Mouse (Mus musculus) embryonic facial prominence, embryonic 15.5 days (tissue): ENCODE results near the gene Trrap. TPM values are rescaled to one million over a fixed set of nuclear protein-coding genes. Genes with fewer than 3 reads are reported as not detected.

Source experiments
- ATAC-seq: fragments of 200-750 bp; cut with Nextera tagmentation; 2 replicates; pipeline ENCODE4 v1.8.0; 2017; ENCODE audit warnings: low read depth, moderate TSS enrichment; ENCODE audit not compliant: insufficient number of reproducible peaks, low FRiP score, low TSS enrichment
- H3K27ac ChIP-seq: fragments of 300-500 bp; sonication (generic); replicated peaks from 2 replicates; pipeline ENCODE4 v1.5.1; 2015; ENCODE audit warnings: mild to moderate bottlenecking, inconsistent platforms
- H3K27me3 ChIP-seq: fragments of 300-500 bp; sonication (generic); 2 replicates; pipeline ENCODE4 v1.6.1; 2015; ENCODE audit warnings: inconsistent platforms
- H3K36me3 ChIP-seq: fragments of 300-500 bp; sonication (generic); 2 replicates; pipeline ENCODE4 v1.6.1; 2015; ENCODE audit warnings: mild to moderate bottlenecking, inconsistent platforms
- H3K4me1 ChIP-seq: fragments of 300-500 bp; sonication (generic); 2 replicates; pipeline ENCODE4 v1.6.1; 2015; ENCODE audit warnings: inconsistent platforms
- H3K4me2 ChIP-seq: fragments of 300-500 bp; sonication (generic); replicated peaks from 2 replicates; pipeline ENCODE4 v1.6.1; 2015; ENCODE audit warnings: mild to moderate bottlenecking, inconsistent platforms
- H3K4me3 ChIP-seq: fragments of 300-500 bp; sonication (generic); replicated peaks from 2 replicates; pipeline ENCODE4 v1.5.1; 2015; ENCODE audit warnings: mild to moderate bottlenecking, inconsistent platforms
- H3K9ac ChIP-seq: fragments of 300-500 bp; sonication (generic); 2 replicates; pipeline ENCODE4 v1.6.1; 2015; ENCODE audit warnings: inconsistent platforms
- H3K9me3 ChIP-seq: fragments of 300-500 bp; sonication (generic); replicated peaks from 2 replicates; pipeline ENCODE4 v1.6.1; 2016; ENCODE audit warnings: inconsistent platforms
- WGBS: fragments of 180-500 bp; shearing (Covaris S2); methylation state at CpG from one replicate; pipeline ENCODE4 v1.1.7; 2015; 5-methylcytosine and 5-hydroxymethylcytosine counted together
- polyA plus RNA-seq: library from polyadenylated mRNA; unstranded; fragments of >200 nt; fragmentation: Nextera tagmentation; extraction: Ambion mirVana; gene quantifications from 2 replicates; pipeline ENCODE4 v1.2.1, GENCODE M21; 2015

Trrap gene
- polyA plus RNA-seq, 1 experiment from 2014 or later = 68.6 TPM

DNA sequence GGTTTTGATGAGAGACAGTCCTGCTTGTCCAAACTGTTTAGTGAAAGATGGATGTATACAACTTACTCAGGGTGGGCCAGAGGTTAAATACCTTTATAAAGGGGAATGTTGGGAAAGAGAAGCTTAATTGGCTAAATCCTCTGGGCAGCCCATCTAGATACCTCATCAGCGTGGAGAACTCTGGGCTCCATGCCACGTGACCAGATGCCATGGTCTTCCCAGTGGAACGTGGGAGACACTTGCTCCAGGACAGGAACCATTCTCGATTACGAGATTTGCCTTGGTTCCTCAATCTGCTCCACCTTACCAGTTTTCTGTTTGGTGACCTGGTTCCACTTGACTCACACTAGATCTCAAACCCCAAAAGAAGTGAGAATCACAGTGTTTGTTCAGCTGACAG is 81.2 kb downstream of the Trrap start:
- peaks cover 100% of the 10 kb centered on the region for H3K36me3 ChIP-seq
- H3K27me3 ChIP-seq = no peaks in the 10 kb centered on the region
- H3K27ac ChIP-seq = no peak overlapping the region
- H3K4me2 ChIP-seq = no peak overlapping the region
- no peak overlapping the region for H3K9ac ChIP-seq
- WGBS = 73% methylated on average over 5 of the region's 5 CpGs
- no peaks in the 10 kb centered on the region for H3K4me1 ChIP-seq
- no peak overlapping the region for H3K4me3 ChIP-seq
- ATAC-seq = no peak
- H3K9me3 ChIP-seq = no peaks in the 10 kb centered on the region

DNA sequence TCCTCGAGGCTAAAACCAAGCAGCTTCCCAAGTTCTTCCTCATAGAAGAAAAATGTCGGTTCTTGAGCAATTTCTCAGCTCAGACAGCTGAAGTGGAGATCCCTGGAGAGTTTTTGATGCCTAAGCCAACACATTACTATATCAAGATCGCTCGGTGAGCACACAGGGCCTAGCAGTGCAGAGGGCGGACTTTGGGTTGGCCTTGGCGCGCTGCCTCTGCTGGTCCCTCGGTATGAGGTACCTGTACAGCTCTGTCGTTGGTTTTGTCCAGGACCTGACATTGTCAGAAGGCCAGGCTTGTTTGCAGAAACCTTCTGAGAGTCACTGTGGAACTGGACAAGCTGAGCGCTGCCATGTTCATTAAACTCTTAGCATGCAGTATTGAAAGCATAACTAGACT is 82.4 kb downstream of the Trrap start:
- Histone ChIP-seq H3K27me3 (no peaks in the 10 kb centered on the region), H3K4me1 (no peaks in the 10 kb centered on the region), H3K4me2 (no peak overlapping the region), H3K27ac (no peak overlapping the region), H3K36me3 (peaks cover 100% of the 10 kb centered on the region), H3K4me3 (no peak overlapping the region), H3K9ac (no peak overlapping the region), H3K9me3 (no peaks in the 10 kb centered on the region)
- 91% methylated on average over 10 of the region's 10 CpGs for WGBS
- ATAC-seq = no peak

DNA sequence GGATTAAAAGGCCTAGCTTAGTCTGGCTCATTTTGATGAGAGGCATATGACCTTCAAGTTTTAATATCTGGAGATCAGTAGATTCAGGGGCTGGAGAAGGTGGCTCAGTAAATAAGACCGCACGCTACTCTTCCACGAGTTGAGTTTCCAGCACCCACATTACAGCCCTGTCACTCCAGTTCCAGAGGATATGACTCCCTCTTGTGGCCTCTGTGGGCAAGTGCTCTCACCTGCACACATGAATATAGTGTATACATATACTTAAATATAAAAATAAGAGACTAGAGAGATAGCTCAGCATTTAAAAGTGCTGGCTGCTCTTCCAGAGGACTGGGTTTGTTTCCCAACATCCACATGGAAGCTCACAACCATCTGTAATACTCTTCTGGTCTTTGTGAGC is 84.3 kb downstream of the Trrap start:
- WGBS = 91% methylated on average over 3 of the region's 3 CpGs
- no peaks in the 10 kb centered on the region for H3K4me1 ChIP-seq
- H3K4me3 ChIP-seq = no peak overlapping the region
- no peak overlapping the region for H3K4me2 ChIP-seq
- H3K27me3 ChIP-seq = no peaks in the 10 kb centered on the region
- H3K9me3 ChIP-seq = no peaks in the 10 kb centered on the region
- H3K9ac ChIP-seq = no peak overlapping the region
- H3K36me3 ChIP-seq = peaks cover 97% of the 10 kb centered on the region
- no peak for ATAC-seq
- no peak overlapping the region for H3K27ac ChIP-seq

DNA sequence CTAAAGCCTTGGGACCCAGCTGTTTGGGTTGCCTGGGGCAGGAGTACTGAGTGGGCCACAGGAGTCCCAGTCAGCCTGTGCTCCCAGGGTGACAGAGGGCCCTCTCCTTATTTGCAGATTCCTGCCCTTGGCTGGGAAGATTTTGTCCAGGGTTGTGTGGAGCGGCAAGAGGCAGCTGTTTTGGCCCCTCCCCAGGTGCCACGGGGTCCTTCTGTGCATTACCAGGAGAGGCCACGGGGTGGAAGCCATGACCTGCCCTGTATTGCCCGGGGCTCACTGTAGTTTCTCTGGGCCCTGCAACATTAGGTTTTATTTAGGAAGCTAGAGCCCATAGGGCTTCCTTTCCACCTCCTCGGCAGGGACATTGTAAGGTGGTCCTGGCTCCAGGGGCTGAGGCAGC is 86.4 kb downstream of the Trrap start:
- WGBS = 83% methylated on average over 5 of the region's 5 CpGs
- H3K4me1 ChIP-seq = no peaks in the 10 kb centered on the region

DNA sequence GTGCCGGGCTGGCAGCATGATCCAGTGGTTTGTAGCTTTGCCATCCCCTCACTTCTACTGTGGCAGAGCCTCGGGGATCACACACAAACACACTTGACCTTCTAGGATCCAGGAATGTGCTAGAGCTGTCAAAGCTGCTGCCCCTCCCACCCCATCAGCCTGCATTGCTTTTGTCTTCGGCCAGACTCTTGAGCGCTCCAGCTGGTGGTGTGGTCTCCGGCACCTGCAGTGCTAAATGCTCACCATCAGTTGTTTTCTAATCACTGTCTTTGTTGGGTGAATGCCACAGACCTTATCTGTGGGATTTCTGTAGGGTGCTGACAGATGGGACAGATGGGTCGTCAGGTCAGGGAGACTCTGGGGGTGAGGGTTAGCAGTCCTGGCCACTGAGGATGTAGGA is 88.4 kb downstream of the Trrap start:
- no peak for ATAC-seq

More for the DNA sequence above, 86.4 kb downstream of the Trrap start:
- 0 out of 2 replicates have a peak, but pooled peaks have one; percentile 7 for ATAC-seq
- Histone ChIP-seq H3K9me3 (no peaks in the 10 kb centered on the region), H3K36me3 (peaks cover 95% of the 10 kb centered on the region), H3K27ac (no peak overlapping the region), H3K27me3 (no peaks in the 10 kb centered on the region), H3K4me3 (no peak overlapping the region), H3K4me2 (no peak overlapping the region), H3K9ac (no peak overlapping the region)

DNA sequence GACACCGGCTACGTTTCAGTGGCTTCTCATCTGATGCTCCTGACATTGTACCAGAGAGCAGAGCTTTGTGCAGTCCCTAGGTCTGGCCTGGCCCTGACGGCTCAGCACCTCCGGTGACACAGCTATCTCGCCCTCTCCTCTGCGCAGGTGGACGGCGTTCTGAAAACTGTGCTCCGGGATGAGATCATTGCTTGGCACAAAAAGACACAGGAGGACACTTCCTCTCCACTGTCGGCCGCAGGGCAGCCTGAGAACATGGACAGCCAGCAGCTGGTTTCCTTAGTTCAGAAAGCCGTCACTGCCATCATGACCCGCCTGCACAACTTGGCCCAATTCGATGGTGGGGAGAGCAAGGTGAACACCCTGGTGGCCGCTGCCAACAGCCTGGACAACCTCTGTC is 91.0 kb downstream of the Trrap start:
- Histone ChIP-seq H3K9me3 (peaks cover 8% of the 10 kb centered on the region; the same call in 1 of the 2 replicates), H3K4me2 (no peak overlapping the region), H3K4me3 (no peak overlapping the region), H3K4me1 (no peaks in the 10 kb centered on the region), H3K9ac (no peak overlapping the region), H3K27ac (no peak overlapping the region), H3K27me3 (no peaks in the 10 kb centered on the region), H3K36me3 (peaks cover 72% of the 10 kb centered on the region)
- 94% methylated on average over 15 of the region's 15 CpGs for WGBS
- ATAC-seq = no peak

More for the DNA sequence above, 88.4 kb downstream of the Trrap start:
- Histone ChIP-seq H3K36me3 (peaks cover 94% of the 10 kb centered on the region), H3K4me1 (no peaks in the 10 kb centered on the region), H3K4me2 (no peak overlapping the region), H3K9ac (no peak overlapping the region), H3K27me3 (no peaks in the 10 kb centered on the region), H3K9me3 (peaks cover 6% of the 10 kb centered on the region; the same call in 1 of the 2 replicates), H3K27ac (no peak overlapping the region), H3K4me3 (no peak overlapping the region)
- WGBS = 79% methylated on average over 6 of the region's 6 CpGs

DNA sequence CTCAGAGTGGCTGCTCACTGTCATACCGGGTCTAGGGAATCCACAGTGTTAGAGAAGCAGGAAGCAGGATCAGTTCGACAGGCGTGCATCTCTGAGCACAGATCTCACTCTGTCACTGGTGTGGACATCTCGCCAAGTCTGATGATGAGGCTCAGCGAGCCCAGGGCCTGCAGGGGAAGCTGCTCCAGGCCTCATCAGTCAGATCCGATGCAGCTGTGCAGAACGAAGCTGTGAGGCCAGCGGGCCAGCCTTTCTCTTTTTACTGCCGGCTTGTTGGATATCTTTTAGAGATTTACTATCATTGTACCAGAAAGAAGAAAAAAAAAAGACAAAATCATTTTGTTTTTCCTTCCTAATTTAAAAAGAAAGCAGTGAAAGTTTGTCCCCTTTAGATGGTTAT is 91.8 kb downstream of the Trrap start:
- WGBS = 95% methylated on average over 9 of the region's 9 CpGs

DNA sequence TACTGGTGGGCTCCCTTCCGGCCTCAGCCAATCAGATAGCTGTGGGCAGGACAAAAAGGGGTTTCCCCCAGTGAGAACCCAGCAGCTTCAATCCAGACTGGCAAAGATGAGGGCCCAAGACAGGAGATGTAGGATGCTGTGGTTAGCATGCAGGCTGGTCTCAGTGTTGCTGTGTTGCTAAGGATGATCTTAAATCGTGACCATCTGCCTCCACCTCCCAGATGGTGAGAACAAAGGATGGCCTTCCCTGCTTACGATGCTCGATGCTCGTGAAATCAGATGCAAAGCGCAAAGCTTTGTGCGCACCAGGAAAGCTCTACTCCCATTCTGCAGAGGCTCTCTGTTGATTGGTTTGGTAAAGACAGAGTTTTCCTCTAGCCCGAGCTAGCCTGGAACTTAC is 93.4 kb downstream of the Trrap start:
- H3K4me1 ChIP-seq = no peaks in the 10 kb centered on the region
- H3K9me3 ChIP-seq = peaks cover 8% of the 10 kb centered on the region; the same call in 1 of the 2 replicates
- no peak overlapping the region for H3K4me3 ChIP-seq
- peaks cover 51% of the 10 kb centered on the region for H3K36me3 ChIP-seq
- no peak overlapping the region for H3K27ac ChIP-seq
- H3K4me2 ChIP-seq = no peak overlapping the region
- no peak for ATAC-seq
- no peak overlapping the region for H3K9ac ChIP-seq
- H3K27me3 ChIP-seq = no peaks in the 10 kb centered on the region
- WGBS = 95% methylated on average over 8 of the region's 8 CpGs

More for the DNA sequence above, 91.8 kb downstream of the Trrap start:
- Histone ChIP-seq H3K9ac (no peak overlapping the region), H3K4me3 (no peak overlapping the region), H3K27ac (no peak overlapping the region), H3K4me1 (no peaks in the 10 kb centered on the region), H3K36me3 (peaks cover 65% of the 10 kb centered on the region), H3K4me2 (no peak overlapping the region), H3K27me3 (no peaks in the 10 kb centered on the region), H3K9me3 (peaks cover 8% of the 10 kb centered on the region; the same call in 1 of the 2 replicates)
- no peak for ATAC-seq

DNA sequence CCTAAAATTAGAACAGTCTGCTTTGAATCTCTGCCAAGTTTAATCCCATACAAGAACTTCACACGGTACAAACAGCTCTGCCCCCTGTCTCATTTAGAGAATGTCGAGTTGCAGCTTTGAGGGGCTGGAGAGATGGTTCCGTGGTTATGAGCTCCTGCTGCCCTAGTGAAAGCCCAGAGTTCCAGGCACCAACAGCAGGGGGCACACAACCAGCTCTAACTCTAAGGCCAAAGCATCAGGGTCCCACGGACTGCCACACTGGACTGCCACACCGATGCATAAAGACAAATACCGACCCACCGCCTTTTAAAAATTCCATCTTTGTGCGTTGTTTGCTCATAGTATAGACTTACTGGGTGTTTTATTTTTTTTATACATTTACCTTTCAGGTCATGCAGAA is 99.4 kb downstream of the Trrap start:
- Histone ChIP-seq H3K4me2 (no peak overlapping the region), H3K9ac (no peak overlapping the region), H3K27me3 (no peaks in the 10 kb centered on the region), H3K4me3 (no peak overlapping the region), H3K4me1 (no peaks in the 10 kb centered on the region), H3K9me3 (no peaks in the 10 kb centered on the region), H3K36me3 (no peaks in the 10 kb centered on the region), H3K27ac (no peak overlapping the region)
- WGBS = 61% methylated on average over 8 of the region's 8 CpGs
- no peak for ATAC-seq

DNA sequence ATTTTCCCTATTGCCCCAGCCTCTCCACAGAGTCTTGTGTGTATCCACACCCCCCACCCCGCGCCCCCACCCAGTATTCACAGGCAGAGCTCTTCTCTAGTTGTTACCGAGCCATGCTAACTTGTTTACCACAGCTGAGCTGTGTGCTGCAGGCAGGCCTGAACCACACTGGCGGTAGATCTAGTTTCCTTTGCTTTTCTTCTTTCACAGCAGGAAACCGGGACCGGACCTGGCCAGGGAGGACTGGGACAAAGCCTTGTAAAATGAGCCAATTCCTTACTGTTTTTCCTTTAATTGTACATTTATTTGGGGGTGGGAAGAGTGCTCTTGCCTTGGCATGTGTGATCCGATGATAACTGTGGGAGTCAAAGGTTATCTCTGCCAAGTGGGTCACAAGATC is 101.9 kb downstream of the Trrap start:
- H3K27ac ChIP-seq = no peak overlapping the region
- no peaks in the 10 kb centered on the region for H3K9me3 ChIP-seq
- 70% methylated on average over 7 of the region's 7 CpGs for WGBS
- H3K4me2 ChIP-seq = no peak overlapping the region
- no peaks in the 10 kb centered on the region for H3K27me3 ChIP-seq
- H3K9ac ChIP-seq = no peak overlapping the region
- H3K4me1 ChIP-seq = no peaks in the 10 kb centered on the region
- H3K36me3 ChIP-seq = no peaks in the 10 kb centered on the region
- H3K4me3 ChIP-seq = no peak overlapping the region
- ATAC-seq = no peak

DNA sequence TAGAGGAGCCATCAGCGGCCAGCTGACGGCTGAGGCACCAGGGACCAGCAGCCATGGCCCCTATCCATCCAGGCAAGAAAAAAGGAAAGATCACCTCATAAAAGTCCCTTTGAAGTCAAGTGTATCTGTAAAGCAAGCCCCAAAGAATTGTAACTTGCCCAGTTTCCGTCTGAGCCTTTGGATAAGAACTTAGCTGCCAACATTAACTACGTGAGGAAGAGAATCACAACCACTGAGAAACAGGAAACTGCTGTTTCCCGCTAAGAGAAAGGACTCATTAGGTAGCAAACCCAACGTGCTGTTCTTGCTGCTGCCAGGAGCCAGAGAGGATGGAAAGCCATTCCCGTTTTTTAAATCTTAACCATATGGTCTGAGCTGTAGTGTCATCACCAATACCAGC is 103.2 kb downstream of the Trrap start:
- H3K4me1 ChIP-seq = no peaks in the 10 kb centered on the region
- 54% methylated on average over 7 of the region's 7 CpGs for WGBS
- ATAC-seq = no peak
- no peaks in the 10 kb centered on the region for H3K9me3 ChIP-seq
- H3K4me3 ChIP-seq = no peak overlapping the region
- H3K27me3 ChIP-seq = no peaks in the 10 kb centered on the region
- no peaks in the 10 kb centered on the region for H3K36me3 ChIP-seq
- no peak overlapping the region for H3K27ac ChIP-seq
- H3K9ac ChIP-seq = no peak overlapping the region
- no peak overlapping the region for H3K4me2 ChIP-seq

DNA sequence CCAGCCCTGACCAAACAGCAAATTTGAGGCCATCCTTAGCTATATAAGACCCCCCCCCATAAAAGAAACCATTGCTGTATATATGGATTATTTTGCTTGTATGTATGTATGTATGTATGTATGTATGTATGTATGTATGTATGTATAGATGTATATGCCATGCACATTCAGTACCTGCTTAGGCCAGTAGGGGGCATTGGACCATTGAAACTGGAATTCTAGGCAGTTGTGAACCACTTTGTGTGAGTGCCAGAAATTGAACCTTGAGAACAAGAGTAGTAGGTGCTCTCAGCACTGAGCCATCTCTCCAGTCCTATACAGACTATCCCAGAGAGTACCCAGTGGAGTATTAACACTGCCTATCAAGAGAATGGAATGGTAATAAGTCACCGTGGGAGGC is 104.2 kb downstream of the Trrap start:
- H3K27me3 ChIP-seq = no peaks in the 10 kb centered on the region
- no peak for ATAC-seq
- 86% methylated on average over 1 of the region's 1 CpGs for WGBS

More for the DNA sequence above, 104.2 kb downstream of the Trrap start:
- Histone ChIP-seq H3K4me2 (no peak overlapping the region), H3K9me3 (no peaks in the 10 kb centered on the region), H3K4me1 (no peaks in the 10 kb centered on the region), H3K27ac (no peak overlapping the region), H3K36me3 (no peaks in the 10 kb centered on the region; the same call in 1 of the 2 replicates), H3K9ac (no peak overlapping the region), H3K4me3 (no peak overlapping the region)
